Mouse (Mus musculus) liver, adult (tissue): ENCODE data around the gene Neurl1b.

Experiments
- GATA4 ChIP-seq: IDR thresholded peaks from 2 replicates; pipeline ENCODE4 v1.6.1; 2014; ENCODE audit warnings: mild to moderate bottlenecking, low read length; ENCODE audit not compliant: insufficient replicate concordance

Neurl1b gene

GRCm38 (mm10) chr17:26414523-26415354, at the start of gene Neurl1b:
Gene Neurl1b (plus strand): TSS chr17:26414829.
- no peak for TF ChIP-seq GATA4

DNA sequence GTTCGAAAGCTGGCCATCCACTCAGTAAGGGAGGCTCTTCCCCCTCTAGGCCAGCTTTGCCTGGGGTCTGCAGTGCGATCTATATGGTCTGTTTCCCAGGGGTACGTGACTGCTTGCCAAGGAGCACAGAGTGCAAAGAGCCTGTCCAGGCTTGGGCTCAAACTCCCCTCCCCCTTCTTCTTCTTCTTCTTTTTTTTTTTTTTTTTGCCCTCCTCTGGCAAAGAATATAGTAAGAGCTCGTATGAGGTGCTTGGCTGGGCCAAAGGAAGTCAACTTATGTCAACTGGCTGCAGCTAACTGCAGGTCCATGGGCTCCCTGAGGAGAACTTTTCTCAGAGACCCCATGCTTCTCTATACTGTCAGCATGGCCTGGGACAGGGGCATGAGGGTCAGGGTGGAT, 47.8 kb upstream of the Neurl1b start:
- no peak for TF ChIP-seq GATA4

DNA sequence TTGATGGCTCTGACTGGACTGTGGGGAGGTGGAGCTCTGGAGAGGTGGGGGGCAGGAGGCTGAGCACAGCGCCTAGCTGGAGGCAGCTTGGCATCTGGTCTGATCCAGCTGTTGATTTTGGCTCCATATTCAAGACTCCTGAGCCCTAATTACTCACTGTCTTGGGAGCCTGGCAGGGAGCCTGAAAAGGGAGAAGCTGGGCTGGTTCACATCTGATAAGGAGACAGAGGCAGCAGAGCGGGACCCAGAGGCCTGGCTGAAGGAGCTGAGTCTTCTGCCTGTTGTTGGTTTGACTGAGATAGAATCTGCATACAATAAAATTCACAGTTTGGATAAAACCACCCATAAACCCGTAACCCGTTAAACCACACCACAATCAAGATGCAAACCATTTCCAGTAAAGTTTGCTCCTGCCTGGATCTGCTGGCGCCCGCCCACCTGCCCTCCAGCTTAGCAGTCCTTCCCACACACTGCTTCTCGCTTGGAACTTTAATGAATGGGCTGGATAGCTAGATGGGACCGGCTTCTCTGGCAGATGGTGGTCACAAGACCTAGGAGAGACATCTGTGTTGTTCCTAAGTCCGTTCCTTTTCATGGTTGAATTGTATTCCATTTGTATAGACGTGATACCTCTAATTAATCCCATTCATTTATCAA, 46.2 kb upstream of the Neurl1b start:
- TF ChIP-seq GATA4 = no peak

- no peak for TF ChIP-seq GATA4
Measured at GRCm38 (mm10) chr17:26370521-26371245, 43.9 kb upstream of the Neurl1b start.

DNA sequence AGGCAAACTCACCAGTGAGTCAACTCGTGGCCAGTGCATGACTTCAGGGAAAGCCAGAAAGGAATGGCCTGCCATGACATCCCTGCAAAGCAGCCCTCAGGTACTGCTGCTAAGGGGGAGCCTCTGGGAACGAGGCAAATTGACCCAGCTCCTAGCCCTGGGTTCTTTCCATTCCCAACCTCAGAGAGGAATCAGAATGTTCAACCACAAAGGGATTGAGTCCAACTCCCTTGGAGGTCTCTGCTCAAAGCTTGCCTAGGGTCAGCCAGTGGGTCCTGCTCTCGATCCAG, 43.4 kb upstream of the Neurl1b start:
- TF ChIP-seq GATA4 = no peak

DNA sequence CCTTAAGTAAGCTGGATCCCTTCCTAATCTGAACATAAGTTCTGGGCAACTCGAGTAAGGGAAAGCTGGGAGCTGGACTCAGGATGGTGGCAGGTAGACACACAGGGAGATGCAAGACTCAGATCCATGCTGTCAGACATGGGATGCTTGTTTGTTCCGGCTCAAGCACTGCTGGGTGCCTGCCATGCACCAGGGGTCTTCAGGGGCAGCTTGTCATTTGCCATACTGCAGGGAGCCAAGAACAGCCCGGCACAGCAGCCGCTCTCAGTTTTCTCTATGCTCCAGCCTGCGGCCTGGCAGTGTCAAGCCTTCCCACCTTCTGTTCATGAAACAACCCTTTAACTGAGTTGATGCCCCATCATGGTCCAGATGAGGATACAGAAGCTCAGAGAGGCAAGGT, 41.4 kb upstream of the Neurl1b start:
- no peak for TF ChIP-seq GATA4

DNA sequence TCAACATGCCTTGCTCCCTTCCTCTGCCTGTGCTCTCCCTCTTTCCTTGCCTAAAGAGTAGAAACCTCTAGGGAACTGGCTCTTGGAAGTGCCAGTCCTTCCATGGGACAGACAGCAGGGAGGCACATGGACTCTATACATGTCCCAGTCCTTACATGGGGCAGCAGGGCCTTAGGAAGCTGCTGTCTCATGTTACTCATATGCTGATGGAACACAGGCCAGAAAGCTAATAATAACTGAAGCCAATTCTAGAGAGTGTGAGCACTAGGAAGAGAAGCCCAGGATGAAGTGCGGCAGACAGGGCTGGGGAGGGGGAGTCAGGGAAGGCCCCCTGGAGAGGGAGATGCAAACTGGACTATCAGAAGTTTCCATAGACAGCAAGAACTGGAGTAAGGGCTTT, 38.2 kb upstream of the Neurl1b start:
- no peak for TF ChIP-seq GATA4

DNA sequence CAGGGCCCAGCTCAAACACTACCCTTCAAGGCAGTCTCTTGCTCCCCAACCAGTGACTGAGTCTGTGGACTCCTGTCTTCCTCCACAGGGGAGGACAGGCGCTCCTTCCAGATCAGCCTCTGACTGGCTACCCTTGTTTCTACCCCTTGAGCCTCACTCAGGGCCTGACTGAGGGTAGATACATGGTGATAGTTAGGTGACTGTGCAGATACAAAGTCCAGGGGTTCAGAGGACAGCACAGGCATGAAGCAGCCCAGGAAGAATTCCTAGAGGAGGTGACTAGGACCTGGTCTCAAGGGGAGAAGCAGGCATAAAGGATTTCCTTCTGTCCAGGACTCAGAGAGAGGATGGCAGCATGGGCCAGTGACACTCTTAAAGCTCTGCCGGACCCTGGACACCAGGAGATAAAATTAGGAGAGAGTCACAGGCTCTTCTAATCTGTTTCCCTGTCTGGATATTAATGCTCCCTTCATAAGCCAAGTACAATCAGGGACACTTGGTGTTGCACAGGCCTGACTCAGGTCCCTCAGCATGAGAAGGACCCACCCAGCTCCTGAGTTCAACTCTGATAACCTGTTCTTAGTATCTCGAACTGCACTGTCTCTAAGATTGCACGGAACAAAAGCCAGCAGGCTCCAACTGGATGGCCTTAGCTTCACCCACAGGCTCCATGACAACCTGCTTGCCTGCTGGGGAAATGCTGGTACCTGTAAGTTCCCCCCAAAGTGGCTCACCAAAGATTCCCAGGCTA, 37.5 kb upstream of the Neurl1b start:
- TF ChIP-seq GATA4 = no peak

- no peak for TF ChIP-seq GATA4
Measured at GRCm38 (mm10) chr17:26380280-26380985, 34.2 kb upstream of the Neurl1b start.

DNA sequence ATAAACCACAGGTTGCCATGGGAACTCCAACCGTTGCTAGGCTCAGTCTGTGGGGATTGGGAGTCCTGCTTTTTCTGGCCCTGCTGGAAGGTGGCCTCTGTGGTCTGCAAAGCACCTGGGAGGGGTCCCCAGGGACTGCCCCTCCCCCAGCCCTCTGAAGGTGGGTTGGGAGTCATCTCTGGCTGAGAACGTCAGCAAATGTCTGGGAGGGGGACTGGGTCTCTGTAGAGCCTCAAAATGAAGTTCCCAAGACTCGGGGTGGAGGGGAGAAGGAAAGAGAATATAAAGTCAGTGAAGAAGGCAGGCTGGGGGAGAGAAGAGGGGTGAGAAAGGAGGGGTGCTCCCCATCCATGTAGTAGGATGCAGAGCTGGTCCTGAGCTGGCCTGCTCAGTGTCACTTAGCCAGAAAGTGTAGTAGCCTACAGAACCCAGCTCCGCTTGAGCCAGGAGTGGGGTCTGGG, 33.6 kb upstream of the Neurl1b start:
- no peak for TF ChIP-seq GATA4

- no peak for TF ChIP-seq GATA4
Measured at GRCm38 (mm10) chr17:26381613-26382012, 33.0 kb upstream of the Neurl1b start.

DNA sequence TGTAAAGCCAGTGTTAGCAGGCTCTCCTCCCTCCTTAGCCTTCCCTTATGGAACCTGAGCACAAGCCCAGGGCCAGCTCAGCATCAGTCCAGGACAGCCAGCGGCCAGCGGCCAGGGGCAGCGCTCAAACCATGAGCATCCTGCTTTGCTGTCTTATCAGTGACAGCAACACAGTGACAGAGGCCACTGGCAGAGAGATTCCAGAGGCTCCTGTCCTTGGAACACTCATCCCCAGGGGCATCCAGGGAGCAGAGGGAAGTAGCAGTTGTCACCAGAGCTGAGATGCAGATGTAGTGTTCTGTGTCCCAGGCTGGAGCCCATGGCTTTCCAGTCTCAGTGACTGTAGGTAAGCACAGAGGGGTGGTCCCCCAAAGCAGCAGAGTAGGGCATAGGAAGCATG, 32.5 kb upstream of the Neurl1b start:
- no peak for TF ChIP-seq GATA4

GRCm38 (mm10) chr17:26382687-26383086, 31.9 kb upstream of the Neurl1b start:
- TF ChIP-seq GATA4 = no peak

DNA sequence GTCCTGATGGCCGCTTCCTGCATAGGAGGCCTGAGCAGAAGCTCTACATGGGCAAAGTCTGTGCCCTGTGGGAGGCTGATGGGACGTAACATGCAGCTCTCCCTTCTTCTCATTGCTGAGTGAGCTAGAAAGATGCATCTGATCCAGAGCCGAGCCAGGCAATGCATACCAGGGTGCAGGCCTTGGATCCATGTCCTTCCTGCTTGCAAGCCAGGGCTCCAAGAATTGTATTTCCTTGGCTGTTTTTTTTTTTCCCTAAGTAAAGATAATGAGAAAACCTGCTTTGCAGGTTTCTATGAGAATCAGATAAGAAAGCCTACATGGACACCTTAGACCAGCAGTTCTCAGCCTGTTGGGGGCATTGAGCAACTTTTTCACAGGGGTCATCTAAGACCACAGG, 30.5 kb upstream of the Neurl1b start:
- no peak for TF ChIP-seq GATA4
